Mouse (Mus musculus): ENCODE results near the gene Hsd11b1.
"Not testable (repeated sequence)": the region's sequence is repeated elsewhere in the genome, so short reads cannot be mapped to it uniquely, and the experiment has no call there.

Hsd11b1 gene

GRCm38 (mm10) chr1:193278414-193279045, 14.7 kb upstream of the Hsd11b1 start:
- no peak for DNase-seq

DNA sequence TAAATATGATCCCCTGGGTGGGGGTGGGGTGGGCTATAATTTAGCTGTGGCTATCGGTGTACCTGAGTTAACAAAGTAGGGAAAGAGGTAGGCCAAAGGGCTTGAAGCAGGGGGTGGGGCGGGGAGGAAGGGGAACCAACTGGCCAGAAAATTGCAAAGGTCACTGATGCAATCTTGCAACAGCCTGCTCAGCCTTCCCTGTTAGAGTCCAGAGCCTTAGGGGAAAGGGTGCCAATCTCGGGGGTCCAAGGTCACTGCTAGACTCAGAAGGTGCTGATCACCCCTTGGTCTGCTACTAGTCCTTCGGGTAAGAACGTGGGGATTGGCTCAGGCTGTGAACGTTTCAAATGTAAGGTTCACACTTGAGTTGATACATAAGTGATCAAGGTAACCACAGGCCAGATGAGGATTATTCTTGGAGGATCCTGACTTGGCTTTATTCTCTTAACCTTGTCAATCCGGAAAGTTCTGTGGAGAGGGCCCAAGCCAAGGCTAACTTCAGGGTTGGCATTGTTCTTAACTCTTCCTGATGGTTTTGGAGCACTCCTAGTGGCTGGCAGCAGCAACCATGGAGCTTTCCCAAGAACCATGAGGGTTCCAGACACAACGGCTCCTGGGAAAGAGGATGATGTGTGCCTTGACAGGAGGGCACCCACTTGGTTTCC, 10.7 kb upstream of the Hsd11b1 start:
- no peak for DNase-seq

- DNase-seq = peak; percentile 65
Observed at GRCm38 (mm10) chr1:193272916-193273601, 9.2 kb upstream of the Hsd11b1 start, which contains the start of gene G0s2. G0s2 (minus strand) TSS chr1:193273217.

- peak; percentile 37 for DNase-seq
Observed at GRCm38 (mm10) chr1:193272137-193272915, 8.5 kb upstream of the Hsd11b1 start.

- no peak for DNase-seq
Observed at GRCm38 (mm10) chr1:193270965-193271763, 7.3 kb upstream of the Hsd11b1 start.

DNA sequence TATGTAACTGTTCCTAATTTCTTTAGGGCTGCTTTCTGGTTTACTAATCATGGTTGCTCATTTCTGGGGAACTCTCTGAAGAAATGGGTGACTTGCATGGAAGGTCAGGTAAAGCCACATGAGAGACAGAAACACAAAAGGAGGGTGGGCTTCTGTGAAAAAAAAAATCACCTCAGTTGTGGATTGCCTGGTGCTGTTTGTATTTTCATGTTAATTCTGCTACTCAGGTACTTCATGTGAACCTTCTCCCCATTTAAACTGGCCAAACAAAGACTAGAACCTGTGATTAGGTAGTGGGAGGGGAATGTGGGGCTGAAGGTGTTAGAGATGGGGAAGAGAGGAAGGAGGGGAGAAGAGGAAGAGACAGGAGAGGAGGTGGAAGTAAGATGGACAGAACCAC, 1.9 kb upstream of the Hsd11b1 start:
- no peak for DNase-seq

GRCm38 (mm10) chr1:193263026-193263907, 608 bp downstream of the Hsd11b1 start:
- DNase-seq = peak; percentile 26

DNA sequence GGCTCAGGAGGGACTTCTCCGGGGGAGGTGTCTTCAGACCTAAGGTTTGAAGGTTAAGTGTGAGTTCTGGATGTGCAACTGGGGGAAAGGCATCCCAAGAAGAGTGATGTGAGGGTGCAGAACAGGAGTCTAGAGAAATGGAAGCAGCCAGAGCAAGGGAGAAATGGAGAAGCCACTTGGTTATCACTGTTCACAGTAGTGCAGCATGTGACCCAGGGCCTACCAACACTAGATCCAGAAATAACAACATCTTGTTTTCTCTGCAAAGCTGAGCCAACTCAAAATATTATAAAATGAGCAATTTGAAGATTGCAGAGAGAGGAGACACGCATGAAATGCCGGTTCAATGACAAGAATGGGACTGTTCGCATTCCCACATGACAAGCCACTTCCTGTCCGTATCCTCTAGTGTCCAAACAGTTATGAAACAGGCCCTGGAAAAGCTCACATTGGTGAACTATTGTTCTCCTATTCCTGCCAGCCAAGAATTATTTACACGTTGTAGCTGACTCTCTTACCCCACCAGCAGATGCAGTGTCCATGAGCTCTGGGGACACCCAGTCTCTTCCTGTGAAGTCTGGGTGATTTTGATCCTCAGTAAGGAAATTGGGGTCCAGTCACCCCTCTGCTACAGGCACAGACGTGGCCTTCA, 1.9 kb downstream of the Hsd11b1 start:
- no peak for DNase-seq

DNA sequence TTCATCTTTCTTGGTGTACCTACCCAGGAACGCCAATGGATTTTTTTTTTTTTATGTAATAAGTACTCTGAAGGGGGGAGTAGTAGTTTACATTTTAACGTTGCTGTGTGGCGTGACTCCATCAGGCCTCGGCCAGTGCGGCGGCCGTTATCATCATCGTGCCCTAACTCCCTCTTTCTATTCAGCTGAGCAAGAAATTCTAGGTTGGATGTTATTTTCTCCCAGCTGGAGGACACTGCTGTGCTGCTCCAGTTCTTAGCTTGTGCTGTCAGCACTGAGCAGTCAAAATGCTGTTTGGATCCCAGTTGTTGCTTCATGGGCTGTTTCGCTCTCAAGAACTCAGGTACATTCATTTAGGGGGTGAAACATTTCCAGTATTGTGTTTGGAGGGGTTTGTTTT, 4.3 kb downstream of the Hsd11b1 start:
- no peak for DNase-seq

DNA sequence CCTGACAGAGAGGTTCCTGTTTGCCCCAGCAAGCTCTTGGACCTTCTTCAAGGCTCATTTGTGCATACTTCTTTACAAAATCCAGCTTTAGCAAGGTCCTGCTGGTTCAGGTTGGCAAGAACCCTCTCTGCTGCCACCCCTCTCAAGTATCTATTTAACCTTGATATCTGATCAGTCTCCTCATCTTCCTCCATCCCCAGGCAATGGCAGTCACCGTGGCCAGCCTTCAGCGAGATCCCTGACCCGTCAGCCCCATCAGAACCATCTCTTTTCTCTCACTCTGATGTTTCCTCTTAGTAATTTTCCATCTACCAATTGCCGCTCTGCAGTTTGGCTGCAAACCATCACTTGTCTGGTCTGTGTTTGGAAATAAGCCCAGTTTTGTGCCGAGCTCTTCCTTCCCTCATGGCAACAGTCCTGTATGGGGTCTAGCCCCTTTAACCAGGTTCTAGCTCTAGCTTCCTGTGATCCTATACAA, 7.2 kb downstream of the Hsd11b1 start:
- no peak for DNase-seq

GRCm38 (mm10) chr1:193256289-193256577, 7.6 kb downstream of the Hsd11b1 start:
- no peak for DNase-seq

GRCm38 (mm10) chr1:193255488-193256288, 8.2 kb downstream of the Hsd11b1 start:
- peak; percentile 83 for DNase-seq

DNA sequence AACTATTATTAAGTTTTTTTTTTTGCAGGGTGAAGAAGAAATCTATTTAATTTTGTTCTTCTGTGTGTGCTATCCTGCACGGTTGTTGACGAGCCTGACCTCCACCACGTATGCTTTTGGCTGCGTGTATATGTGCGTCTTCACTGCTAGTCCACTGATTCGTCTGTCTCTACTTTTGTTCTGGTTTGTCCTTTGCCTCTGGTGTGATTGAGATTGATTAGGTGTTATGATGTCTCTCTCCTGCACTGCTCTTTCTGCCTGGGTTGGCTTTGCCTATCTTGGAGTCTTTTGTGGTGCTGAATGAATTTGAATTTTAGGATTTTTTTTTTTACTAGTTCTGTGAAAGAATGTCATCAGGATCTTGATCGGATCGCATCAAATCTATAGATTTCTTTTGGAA, 8.8 kb downstream of the Hsd11b1 start:
- DNase-seq = no peak

DNA sequence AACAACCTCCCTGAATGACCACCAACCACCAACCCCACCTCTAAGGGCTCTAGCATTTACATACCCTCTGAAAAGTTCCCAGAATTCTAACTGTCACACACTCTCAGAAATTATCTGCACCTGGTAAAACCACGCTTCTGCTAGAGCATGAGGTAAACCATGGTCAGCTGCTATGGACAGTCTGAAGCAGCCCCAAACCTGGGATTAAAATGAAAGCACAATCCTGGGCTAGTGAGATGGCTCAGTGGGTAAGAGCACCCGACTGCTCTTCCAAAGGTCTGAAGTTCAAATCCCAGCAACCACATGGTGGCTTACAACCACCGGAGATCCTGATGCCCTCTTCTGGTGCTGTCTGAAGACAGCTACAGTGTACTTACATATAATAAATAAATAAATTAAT, 10.0 kb downstream of the Hsd11b1 start:
- DNase-seq = not testable (repeated sequence)

DNA sequence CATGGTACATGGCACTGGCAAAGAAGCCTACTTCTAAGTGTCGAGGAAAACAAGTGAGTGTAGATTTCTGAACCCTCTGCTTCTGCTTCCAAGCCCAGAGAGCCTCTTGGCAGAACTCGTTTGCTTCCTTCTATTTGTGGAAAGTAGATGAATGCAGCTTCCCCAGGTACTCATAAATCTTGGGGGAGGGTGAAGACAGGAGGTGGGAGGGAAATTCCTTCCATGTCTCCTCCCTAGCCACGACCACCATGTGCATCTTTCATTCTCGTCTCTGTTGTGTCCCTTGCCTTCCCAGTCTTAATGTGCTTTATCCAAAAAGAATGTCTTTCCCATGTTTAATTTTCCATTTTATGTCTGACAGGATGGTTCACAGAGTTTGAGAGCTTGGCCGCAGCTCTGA, 11.3 kb downstream of the Hsd11b1 start:
- DNase-seq = no peak

DNA sequence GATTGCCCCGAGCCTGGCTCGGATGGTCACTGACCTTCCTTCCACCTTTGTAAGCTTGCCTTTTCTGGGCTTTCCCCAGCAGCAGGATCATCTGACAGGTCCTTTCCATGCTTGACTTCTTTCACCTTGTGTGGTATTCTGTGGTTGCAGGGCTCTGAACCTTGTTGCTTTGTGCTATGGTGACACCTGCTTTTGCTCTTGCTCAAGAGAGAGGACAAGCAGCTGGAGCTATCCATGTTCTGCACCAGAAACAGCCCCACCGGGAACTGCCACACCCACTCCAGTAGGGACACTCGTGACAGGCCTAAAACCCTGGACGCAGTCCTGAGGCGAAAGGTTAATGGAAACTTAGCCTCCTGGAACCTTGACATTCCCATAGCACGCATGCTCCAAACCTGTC, 12.5 kb downstream of the Hsd11b1 start:
- DNase-seq = no peak

- DNase-seq = no peak
Observed at GRCm38 (mm10) chr1:193250026-193250425, 13.8 kb downstream of the Hsd11b1 start.

GRCm38 (mm10) chr1:193244235-193244634, 19.6 kb downstream of the Hsd11b1 start:
- no peak for DNase-seq

GRCm38 (mm10) chr1:193243571-193244193, 20.2 kb downstream of the Hsd11b1 start:
- DNase-seq = no peak

DNA sequence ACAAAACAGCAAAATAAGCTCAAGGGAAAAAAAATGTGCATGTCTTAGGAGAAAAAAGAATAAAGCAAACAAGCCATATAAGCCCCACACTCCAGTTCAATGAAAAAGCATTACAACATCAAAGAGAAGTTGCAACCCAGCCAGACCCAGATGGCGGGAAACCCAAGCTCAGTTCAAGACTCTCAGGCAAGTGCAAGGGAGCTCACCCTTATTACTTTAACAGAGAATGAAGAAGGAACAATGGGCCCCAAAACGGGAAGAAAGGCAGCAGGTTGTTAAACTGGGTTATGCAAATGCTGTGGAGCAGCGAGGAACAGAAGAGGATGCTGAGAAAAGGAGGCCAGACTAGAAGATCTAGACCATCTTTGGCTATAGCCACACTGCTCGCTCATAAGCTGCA, 21.0 kb downstream of the Hsd11b1 start:
- DNase-seq = no peak
